14 mouse cellular contexts compared by ENCODE assay signal in the genomic region with DNA sequence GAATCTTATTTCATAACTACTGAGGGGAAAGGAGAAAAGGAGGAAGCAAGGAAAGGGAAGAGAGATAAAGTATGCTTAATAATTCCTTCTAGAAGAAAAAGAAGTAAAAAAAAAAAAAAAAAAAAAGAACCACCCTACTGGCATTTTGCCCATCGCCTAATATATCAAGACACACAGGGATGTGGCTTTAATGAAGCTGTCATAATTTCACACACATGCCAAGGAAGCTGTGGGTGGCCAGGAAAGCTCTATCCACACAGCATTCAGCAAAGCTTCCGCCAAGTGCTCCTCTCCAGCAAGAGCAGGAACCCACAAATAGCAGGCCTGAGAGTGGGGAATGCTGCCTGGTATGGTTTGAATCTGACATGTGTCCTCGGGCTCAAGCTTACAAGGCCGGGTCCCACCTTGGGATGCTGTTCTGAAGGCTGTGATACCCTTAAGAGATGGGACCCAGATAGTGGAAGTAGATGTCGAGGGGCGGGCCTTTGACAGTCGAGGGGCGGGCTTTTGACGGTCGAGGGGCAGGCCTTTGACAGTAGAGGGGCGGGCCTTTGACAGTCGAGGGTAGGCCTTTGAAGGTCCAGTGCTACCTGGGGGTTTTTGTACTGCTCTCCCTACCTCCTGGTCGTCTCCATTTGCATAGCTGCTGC.
A peak's percentile ranks its signal among the peaks of the same experiment; 100 is the strongest.
DNase-seq lines count a peak whose midpoint lies in the region; ATAC-seq and TF ChIP-seq lines count a peak whose summit lies in the region.
"Had no signal": no experiment of that assay in that cellular context is flagged by ENCODE, and none has a peak within 500 bp of the region (broad histone marks: within the 10 kb centered on the region; RNA-seq: fewer than 3 reads in every experiment).

No protein-coding gene starts in this region.

- no peaks in the 10 kb centered on the region for H3K27me3 ChIP-seq in hindbrain, postnatal 0 days (ENCODE audit: insufficient read depth, low read length)
- H3K27me3 ChIP-seq in hindbrain, embryonic 11.5 days (ENCODE audit: control insufficient read depth, insufficient read depth, low read length) = no peaks in the 10 kb centered on the region
- no peaks in the 10 kb centered on the region for H3K27me3 ChIP-seq in midbrain, embryonic 11.5 days (ENCODE audit: control insufficient read depth, insufficient read depth, low read length)
- H3K27me3 ChIP-seq in midbrain, embryonic 10.5 days (ENCODE audit: low read depth, poor library complexity, severe bottlenecking) = no peaks in the 10 kb centered on the region
- H3K27me3 ChIP-seq: liver, embryonic 15.5 days had no signal

- peak; percentile 57 for ATAC-seq in hindbrain, postnatal 0 days
- ATAC-seq in hindbrain, embryonic 11.5 days (ENCODE audit: low FRiP score) = no peak
- ATAC-seq in midbrain, embryonic 11.5 days (ENCODE audit: low FRiP score) = no peak
- peak; percentile 78 to 94 for ATAC-seq in hematopoietic stem cell, adult 5-6 weeks (replicated peaks in 1 of 2; ENCODE audit: insufficient read depth in 1 of 2, low FRiP score in 2 of 2, low TSS enrichment in 1 of 2, low read depth in 1 of 2, poor library complexity in 2 of 2, severe bottlenecking in 2 of 2)
- ATAC-seq: activated CD4-positive, CD25-positive, alpha-beta regulatory T cell, adult 4 months; intestine, embryonic 16.5 days had no signal

- H3K9me3 ChIP-seq in hindbrain, postnatal 0 days (ENCODE audit: low read length) = no peaks in the 10 kb centered on the region
- no peaks in the 10 kb centered on the region for H3K9me3 ChIP-seq in hindbrain, embryonic 11.5 days (ENCODE audit: control insufficient read depth, low read length)
- H3K9me3 ChIP-seq in midbrain, embryonic 11.5 days (ENCODE audit: control insufficient read depth, low read length) = no peaks in the 10 kb centered on the region
- no peaks in the 10 kb centered on the region for H3K9me3 ChIP-seq in midbrain, embryonic 10.5 days (replicated peaks)
- H3K9me3 ChIP-seq: limb, embryonic 10.5 days; liver, embryonic 15.5 days had no signal

- no peak for TF ChIP-seq CTCF in hindbrain, postnatal 0 days (IDR thresholded peaks at IDR 0.05; ENCODE audit: low read depth)

- H3K4me3 ChIP-seq in hindbrain, postnatal 0 days (ENCODE audit: low read length) = no peak overlapping the region
- H3K4me3 ChIP-seq in hindbrain, embryonic 11.5 days (ENCODE audit: low read depth, low read length) = no peak overlapping the region
- H3K4me3 ChIP-seq in midbrain, embryonic 11.5 days (ENCODE audit: low read depth, low read length) = no peak overlapping the region
- H3K4me3 ChIP-seq in midbrain, embryonic 10.5 days = no peak overlapping the region
- H3K4me3 ChIP-seq: layer of hippocampus, adult 2 months; limb, embryonic 10.5 days; liver, embryonic 15.5 days; myocyte had no signal

- 63% methylated on average over 13 of the region's 13 CpGs for WGBS in hindbrain, postnatal 0 days
- 68% methylated on average over 13 of the region's 13 CpGs for WGBS in hindbrain, embryonic 11.5 days
- 64% methylated on average over 13 of the region's 13 CpGs for WGBS in midbrain, embryonic 11.5 days
- 73% methylated on average over 13 of the region's 13 CpGs for WGBS in midbrain, embryonic 10.5 days

- no peaks in the 10 kb centered on the region for H3K36me3 ChIP-seq in hindbrain, postnatal 0 days (ENCODE audit: insufficient read depth, low read length)
- H3K36me3 ChIP-seq in hindbrain, embryonic 11.5 days (ENCODE audit: control insufficient read depth, insufficient read depth, low read length) = no peaks in the 10 kb centered on the region
- no peaks in the 10 kb centered on the region for H3K36me3 ChIP-seq in midbrain, embryonic 11.5 days (ENCODE audit: control insufficient read depth, insufficient read depth, low read length)
- no peaks in the 10 kb centered on the region for H3K36me3 ChIP-seq in midbrain, embryonic 10.5 days
- H3K36me3 ChIP-seq: limb, embryonic 10.5 days; liver, embryonic 15.5 days had no signal

- no peak overlapping the region for H3K27ac ChIP-seq in hindbrain, postnatal 0 days
- H3K27ac ChIP-seq in hindbrain, embryonic 11.5 days (ENCODE audit: low read depth, low read length) = no peak overlapping the region
- H3K27ac ChIP-seq in midbrain, embryonic 11.5 days (ENCODE audit: low read depth, low read length) = no peak overlapping the region
- H3K27ac ChIP-seq in midbrain, embryonic 10.5 days (replicated peaks) = no peak overlapping the region
- H3K27ac ChIP-seq: layer of hippocampus, adult 2 months; liver, embryonic 15.5 days had no signal

- H3K4me1 ChIP-seq in hindbrain, postnatal 0 days (ENCODE audit: insufficient read depth, low read length) = no peaks in the 10 kb centered on the region
- no peaks in the 10 kb centered on the region for H3K4me1 ChIP-seq in hindbrain, embryonic 11.5 days (replicated peaks; ENCODE audit: control insufficient read depth, insufficient read depth, low read length)
- no peaks in the 10 kb centered on the region for H3K4me1 ChIP-seq in midbrain, embryonic 11.5 days (ENCODE audit: control insufficient read depth, insufficient read depth, low read length)
- H3K4me1 ChIP-seq in midbrain, embryonic 10.5 days = no peaks in the 10 kb centered on the region; the same call in 1 of the 2 replicates
- H3K4me1 ChIP-seq: liver, embryonic 15.5 days had no signal

- H3K9ac ChIP-seq in hindbrain, postnatal 0 days (replicated peaks; ENCODE audit: low read length) = no peak overlapping the region
- no peak overlapping the region for H3K9ac ChIP-seq in hindbrain, embryonic 11.5 days (ENCODE audit: low read depth, low read length)
- H3K9ac ChIP-seq in midbrain, embryonic 11.5 days (ENCODE audit: low read length) = no peak overlapping the region
- H3K9ac ChIP-seq: liver, embryonic 15.5 days had no signal

- peak; percentile 78 for DNase-seq in hindbrain, postnatal 0 days (ENCODE audit: low spot score)
- DNase-seq in hindbrain, embryonic 11.5 days (ENCODE audit: low spot score) = no peak
- DNase-seq in midbrain, embryonic 11.5 days (ENCODE audit: low spot score, missing footprints) = peak; percentile 23
- DNase-seq in midbrain, embryonic 10.5 days (ENCODE audit: low spot score) = no peak
- DNase-seq in R1 (ENCODE audit: low read depth, low spot score) = peak; percentile 21
- DNase-seq in thymus, adult 18-20 months = no peak
- DNase-seq: heart, adult 18-20 months had no signal

- H3K4me2 ChIP-seq in hindbrain, postnatal 0 days (ENCODE audit: low read depth, low read length) = no peak overlapping the region
- no peak overlapping the region for H3K4me2 ChIP-seq in hindbrain, embryonic 11.5 days (replicated peaks; ENCODE audit: low read depth, low read length)
- no peak overlapping the region for H3K4me2 ChIP-seq in midbrain, embryonic 11.5 days
- H3K4me2 ChIP-seq: liver, embryonic 15.5 days had no signal

Comparison
In these comparisons a context has a peak if more than half of its experiments do, and no peak if none do; other contexts are left out.
1. ATAC-seq: peak in hindbrain, postnatal 0 days (single experiment) and hematopoietic stem cell, adult 5-6 weeks (2 of 2); none in hindbrain, embryonic 11.5 days (single experiment) and midbrain, embryonic 11.5 days (single experiment).
2. DNase-seq: peak in hindbrain, postnatal 0 days (single experiment), midbrain, embryonic 11.5 days (single experiment) and R1 (single experiment); none in hindbrain, embryonic 11.5 days (single experiment), midbrain, embryonic 10.5 days (single experiment) and thymus, adult 18-20 months (0 of 2).